Mouse (Mus musculus) mouse embryonic stem cell (cell line): ENCODE results near the gene Soga3.

ENCODE experiments used
- in situ Hi-C, 2 experiments: fragments of 300-500 bp; cut with MboI; formaldehyde crosslinking; loops; 1 replicate in 1 of 2; 3 replicates in 1 of 2; pipeline ENCODE4 v1.14.3; 2019 to 2020; ENCODE audit warnings: low sequenced_read_pairs in 2 of 2, low pct_unique_long_range_greater_than_20kb in 1 of 2, mixed read lengths in 1 of 2; ENCODE audit not compliant: unreplicated experiment in 1 of 2

Gene Soga3

GRCm38 (mm10) chr10:29198642-29199041 is 55.0 kb downstream of the Soga3 start, which contains the start of gene Gm49353:
Gene Gm49353 (plus strand): TSS chr10:29198954.
- in situ Hi-C loops = no loop called here

- in situ Hi-C loops = no loop called here
Observed at GRCm38 (mm10) chr10:29199835-29200234, 56.2 kb downstream of the Soga3 start.

GRCm38 (mm10) chr10:29200609-29201008 is 57.0 kb downstream of the Soga3 start:
- in situ Hi-C loops = no loop called here

- in situ Hi-C loops = no loop called here
Observed at GRCm38 (mm10) chr10:29206730-29207129, 63.1 kb downstream of the Soga3 start.

GRCm38 (mm10) chr10:29208735-29209134 is 65.1 kb downstream of the Soga3 start:
- in situ Hi-C loops = no loop called here

- in situ Hi-C loops = no loop called here
Observed at GRCm38 (mm10) chr10:29211453-29211852, 67.8 kb downstream of the Soga3 start, which contains the start of gene 9330159F19Rik. Gene 9330159F19Rik (plus strand): TSS chr10:29211606.

- in situ Hi-C loops = no loop called here
Observed at GRCm38 (mm10) chr10:29213534-29214100, 70.0 kb downstream of the Soga3 start.

GRCm38 (mm10) chr10:29216957-29217356 is 73.3 kb downstream of the Soga3 start:
- in situ Hi-C loops = no loop called here

- in situ Hi-C loops = no loop called here
Observed at GRCm38 (mm10) chr10:29217451-29217850, 73.8 kb downstream of the Soga3 start.

GRCm38 (mm10) chr10:29225329-29225728 is 81.7 kb downstream of the Soga3 start:
- in situ Hi-C loops = no loop called here

GRCm38 (mm10) chr10:29231208-29231607 is 87.6 kb downstream of the Soga3 start:
- in situ Hi-C loops = no loop called here
